Mouse (Mus musculus) brain, embryonic 14.5 days (tissue): ENCODE results near the gene Sept1.

Source experiments
- CTCF ChIP-seq: fragments of 200-500 bp; IDR thresholded peaks from 2 replicates; pipeline ENCODE4 v1.5.1; 2012; ENCODE audit warnings: inconsistent platforms, mild to moderate bottlenecking, moderate library complexity, borderline replicate concordance; ENCODE audit not compliant: insufficient read depth, insufficient read length; ENCODE audit errors: extremely low read depth
- POLR2A ChIP-seq: fragments of 200-500 bp; IDR thresholded peaks from 2 replicates; pipeline ENCODE4 v1.6.1; 2012; ENCODE audit warnings: mild to moderate bottlenecking, inconsistent platforms, borderline replicate concordance; ENCODE audit not compliant: poor library complexity, insufficient read depth, insufficient read length, severe bottlenecking; ENCODE audit errors: extremely low read depth

DNA sequence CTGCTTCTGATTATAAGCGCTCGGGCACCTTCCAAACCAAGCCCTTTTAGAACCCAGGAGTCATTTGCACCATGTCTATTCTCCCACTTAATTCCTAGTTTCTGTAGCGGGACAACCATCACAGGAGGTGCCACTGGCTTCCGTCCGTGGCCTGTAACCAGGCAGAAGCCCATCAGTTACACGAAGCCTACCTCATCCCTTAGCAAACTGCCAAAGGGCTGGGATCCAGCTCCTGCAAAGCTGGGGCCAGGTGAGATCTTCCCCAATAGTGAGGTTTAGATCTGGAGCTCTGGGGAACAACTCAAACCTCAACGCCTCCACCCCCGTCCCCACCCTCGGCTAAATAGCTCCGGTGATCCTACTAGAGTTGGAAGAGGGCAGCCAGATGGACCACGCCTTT is 36.4 kb downstream of the Sept1 start:
- TF ChIP-seq POLR2A = no peak
- TF ChIP-seq CTCF = no peak
